ENCODE assay signal across 9 mouse cellular contexts in the genomic region with DNA sequence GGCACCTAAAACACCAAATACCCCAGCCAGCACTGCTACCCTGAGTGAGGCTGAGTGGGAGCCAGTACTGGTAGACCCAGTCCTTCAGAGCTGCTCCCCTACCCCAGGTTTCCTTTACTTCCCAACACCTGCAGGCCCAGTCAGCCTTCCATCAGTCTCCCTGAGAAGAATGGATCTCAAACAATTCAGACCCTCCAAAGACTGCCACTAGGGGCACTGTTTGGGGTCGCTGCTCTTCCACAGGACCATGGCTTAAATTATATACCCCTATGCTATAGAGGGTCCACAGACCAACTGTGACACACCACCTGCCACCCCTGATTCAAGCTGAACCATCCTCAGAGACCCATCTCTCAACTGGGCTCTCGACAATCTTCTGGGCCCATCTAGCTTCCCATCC. TPM values are rescaled to one million over a fixed set of nuclear protein-coding genes. Genes with fewer than 3 reads are reported as not detected.
DNase-seq lines count a peak whose midpoint lies in the region; ATAC-seq and TF ChIP-seq lines count a peak whose summit lies in the region.
"Had no signal": no experiment of that assay in that cellular context is flagged by ENCODE, and none has a peak within 500 bp of the region (broad histone marks: within the 10 kb centered on the region; RNA-seq: fewer than 3 reads in every experiment).

No protein-coding gene starts in this region.

- no peak overlapping the region for H3K4me3 ChIP-seq in kidney, embryonic 16.5 days (ENCODE audit: low read length)
- 0 out of 2 replicates have a peak overlapping the region, but pooled peaks have one; percentile 8 for H3K4me3 ChIP-seq in brown adipose tissue, adult 24 weeks (ENCODE audit: insufficient read depth, low read depth, low read length)
- H3K4me3 ChIP-seq in limb, embryonic 12.5 days (replicated peaks): 0 out of 2 replicates have a peak overlapping the region, but pooled peaks have one; percentile 7
- no peak overlapping the region for H3K4me3 ChIP-seq in small intestine, adult 2 months (ENCODE audit: low read depth, low read length)

- H3K4me2 ChIP-seq in kidney, embryonic 16.5 days (replicated peaks; ENCODE audit: low read depth, low read length): no peak overlapping the region
- H3K4me2 ChIP-seq in limb, embryonic 12.5 days: peak overlapping the region; percentile 91; the same call in 1 of the 2 replicates

- WGBS in kidney, embryonic 16.5 days: 46% methylated on average over 2 of the region's 2 CpGs
- 50% methylated on average over 2 of the region's 2 CpGs for WGBS in limb, embryonic 12.5 days
- 63% methylated on average over 2 of the region's 2 CpGs for WGBS in small intestine, adult 2 months

- H3K9me3 ChIP-seq in kidney, embryonic 16.5 days (ENCODE audit: low read length): no peaks in the 10 kb centered on the region
- no peaks in the 10 kb centered on the region for H3K9me3 ChIP-seq in limb, embryonic 12.5 days

- peaks cover 37% of the 10 kb centered on the region for H3K4me1 ChIP-seq in kidney, embryonic 16.5 days (ENCODE audit: insufficient read depth, low read length)
- H3K4me1 ChIP-seq in brown adipose tissue, adult 24 weeks (ENCODE audit: control insufficient read depth, insufficient read depth, insufficient read length, low read length): peaks cover 46% of the 10 kb centered on the region
- peaks cover 38% of the 10 kb centered on the region for H3K4me1 ChIP-seq in limb, embryonic 12.5 days (replicated peaks)
- peaks cover 44% of the 10 kb centered on the region for H3K4me1 ChIP-seq in small intestine, adult 2 months (ENCODE audit: control insufficient read depth, insufficient read depth, insufficient read length, low read length)

- TF ChIP-seq CTCF in small intestine, adult 2 months (IDR thresholded peaks at IDR 0.05; ENCODE audit: extremely low read depth, insufficient read length, insufficient replicate concordance, low read depth, low read length): peak; percentile 49; the same call in 1 of the 2 replicates

- no peaks in the 10 kb centered on the region for H3K27me3 ChIP-seq in kidney, embryonic 16.5 days (ENCODE audit: insufficient read depth, low read length)
- H3K27me3 ChIP-seq in limb, embryonic 12.5 days: no peaks in the 10 kb centered on the region
- H3K27me3 ChIP-seq in small intestine, adult 2 months (ENCODE audit: control insufficient read depth, insufficient read depth, low read length): no peaks in the 10 kb centered on the region

- H3K27ac ChIP-seq in kidney, embryonic 16.5 days (ENCODE audit: low read length): no peak overlapping the region
- no peak overlapping the region for H3K27ac ChIP-seq in brown adipose tissue, adult 24 weeks (replicated peaks; ENCODE audit: low read depth, low read length)
- no peak overlapping the region for H3K27ac ChIP-seq in limb, embryonic 12.5 days
- no peak overlapping the region for H3K27ac ChIP-seq in small intestine, adult 2 months (ENCODE audit: insufficient read depth, low read depth, low read length)

- no peak overlapping the region for H3K9ac ChIP-seq in kidney, embryonic 16.5 days (replicated peaks; ENCODE audit: low read length)
- H3K9ac ChIP-seq in limb, embryonic 12.5 days (replicated peaks): 0 out of 2 replicates have a peak overlapping the region, but pooled peaks have one; percentile 18

- ATAC-seq in kidney, embryonic 16.5 days (ENCODE audit: low FRiP score, low TSS enrichment): no peak
- no peak for ATAC-seq in limb, embryonic 12.5 days (ENCODE audit: insufficient number of reproducible peaks, insufficient read depth, low FRiP score, low TSS enrichment, low read depth)
- ATAC-seq in erythroid progenitor cell, adult 5-6 weeks (replicated peaks; ENCODE audit: low FRiP score, poor library complexity, severe bottlenecking): no peak

- peak; percentile 33 to 53 for DNase-seq in kidney, postnatal 4 days
- DNase-seq in cerebellum, postnatal 4 days (ENCODE audit: low spot score in 2 of 2): no peak
- DNase-seq in right cerebral cortex, postnatal 14 days: no peak

- peaks cover 11% of the 10 kb centered on the region for H3K36me3 ChIP-seq in kidney, embryonic 16.5 days (ENCODE audit: insufficient read depth, low read length)
- H3K36me3 ChIP-seq in limb, embryonic 12.5 days: peaks cover 48% of the 10 kb centered on the region
- peaks cover 2% of the 10 kb centered on the region; the same call in 1 of the 2 replicates for H3K36me3 ChIP-seq in small intestine, adult 2 months (ENCODE audit: control insufficient read depth, insufficient read depth, low read length)

- TF ChIP-seq POLR2A in small intestine, adult 2 months (IDR thresholded peaks at IDR 0.05; ENCODE audit: low read depth, low read length): no peak

RNA-seq across cellular contexts. Expression of a gene that starts 3.9 kb away (rescaled TPM):
- polyA plus RNA-seq in kidney, embryonic 16.5 days (2015; fragmentation: Nextera tagmentation; extraction: Ambion mirVana): 21.9 and 23.9 TPM in 2 replicates
- polyA plus RNA-seq in brown adipose tissue, adult 24 weeks (2012; ENCODE audit: insufficient read depth, insufficient read length, missing spikeins): 35.9 and 48.9 TPM in 2 replicates
- polyA plus RNA-seq in limb, embryonic 12.5 days (2016; fragmentation: Nextera tagmentation; extraction: Ambion mirVana): 33.2 and 39.7 TPM in 2 replicates
- 57.9 and 115 TPM in 2 replicates for polyA plus RNA-seq in small intestine, adult 2 months (2012; rRNA removed)
- total RNA-seq in erythroid progenitor cell, adult 5-6 weeks (2015; ENCODE audit: low replicate concordance): 51.1 and 51.5 TPM in 2 replicates
- total RNA-seq in erythroid progenitor cell, adult 5-6 weeks (2017; ENCODE audit: low replicate concordance): 54.5 and 74.7 TPM in 2 replicates

RNA-seq across cellular contexts. Expression of a gene that starts 18.1 kb away (rescaled TPM):
- 0.46 and 0.71 TPM in 2 replicates for polyA plus RNA-seq in kidney, embryonic 16.5 days (2015; fragmentation: Nextera tagmentation; extraction: Ambion mirVana)
- polyA plus RNA-seq in brown adipose tissue, adult 24 weeks (2012; ENCODE audit: insufficient read depth, insufficient read length, missing spikeins): 0.67 and 0.75 TPM in 2 replicates
- polyA plus RNA-seq in limb, embryonic 12.5 days (2016; fragmentation: Nextera tagmentation; extraction: Ambion mirVana): 0.38 and 0.61 TPM in 2 replicates
- 3.0 and 3.7 TPM in 2 replicates for polyA plus RNA-seq in small intestine, adult 2 months (2012; rRNA removed)
- not detected in 2 replicates for total RNA-seq in erythroid progenitor cell, adult 5-6 weeks (2015; ENCODE audit: low replicate concordance)
- total RNA-seq in erythroid progenitor cell, adult 5-6 weeks (2017; ENCODE audit: low replicate concordance): 1.7 TPM in 1 of 2 replicates, not detected in the other

RNA-seq across cellular contexts. Expression of a gene that starts 18.4 kb away (rescaled TPM):
- 169 and 183 TPM in 2 replicates for polyA plus RNA-seq in kidney, embryonic 16.5 days (2015; fragmentation: Nextera tagmentation; extraction: Ambion mirVana)
- polyA plus RNA-seq in brown adipose tissue, adult 24 weeks (2012; ENCODE audit: insufficient read depth, insufficient read length, missing spikeins): 44.2 and 47.4 TPM in 2 replicates
- polyA plus RNA-seq in limb, embryonic 12.5 days (2016; fragmentation: Nextera tagmentation; extraction: Ambion mirVana): 167 and 170 TPM in 2 replicates
- 85.5 and 146 TPM in 2 replicates for polyA plus RNA-seq in small intestine, adult 2 months (2012; rRNA removed)
- 78.9 and 80.1 TPM in 2 replicates for total RNA-seq in erythroid progenitor cell, adult 5-6 weeks (2015; ENCODE audit: low replicate concordance)
- 19.6 and 26.4 TPM in 2 replicates for total RNA-seq in erythroid progenitor cell, adult 5-6 weeks (2017; ENCODE audit: low replicate concordance)

RNA-seq across cellular contexts. Expression of a gene that starts 41.3 kb away (rescaled TPM):
- polyA plus RNA-seq in kidney, embryonic 16.5 days (2015; fragmentation: Nextera tagmentation; extraction: Ambion mirVana): 0.11 and 0.14 TPM in 2 replicates
- polyA plus RNA-seq in brown adipose tissue, adult 24 weeks (2012; ENCODE audit: insufficient read depth, insufficient read length, missing spikeins): not detected in 2 replicates
- polyA plus RNA-seq in limb, embryonic 12.5 days (2016; fragmentation: Nextera tagmentation; extraction: Ambion mirVana): 0.14 TPM in 1 of 2 replicates, not detected in the other
- polyA plus RNA-seq in small intestine, adult 2 months (2012; rRNA removed): 0.23 and 0.43 TPM in 2 replicates
- total RNA-seq in erythroid progenitor cell, adult 5-6 weeks (2015; ENCODE audit: low replicate concordance): not detected in 2 replicates
- total RNA-seq in erythroid progenitor cell, adult 5-6 weeks (2017; ENCODE audit: low replicate concordance): not detected in 2 replicates
- total RNA-seq: neutrophil, adult 5-6 weeks had no signal

RNA-seq across cellular contexts. Expression of a gene that starts 45.3 kb away (rescaled TPM):
- 52.6 and 55.8 TPM in 2 replicates for polyA plus RNA-seq in kidney, embryonic 16.5 days (2015; fragmentation: Nextera tagmentation; extraction: Ambion mirVana)
- polyA plus RNA-seq in brown adipose tissue, adult 24 weeks (2012; ENCODE audit: insufficient read depth, insufficient read length, missing spikeins): 9.6 and 17.9 TPM in 2 replicates
- polyA plus RNA-seq in limb, embryonic 12.5 days (2016; fragmentation: Nextera tagmentation; extraction: Ambion mirVana): 77.4 and 78.4 TPM in 2 replicates
- 91.6 and 184 TPM in 2 replicates for polyA plus RNA-seq in small intestine, adult 2 months (2012; rRNA removed)
- total RNA-seq in erythroid progenitor cell, adult 5-6 weeks (2015; ENCODE audit: low replicate concordance): 12.3 and 14.3 TPM in 2 replicates
- 19.9 and 45.4 TPM in 2 replicates for total RNA-seq in erythroid progenitor cell, adult 5-6 weeks (2017; ENCODE audit: low replicate concordance)

Comparison
In these comparisons a context has a peak if more than half of its experiments do, and no peak if none do; other contexts are left out.
1. DNase-seq: peak in kidney, postnatal 4 days (2 of 2); none in cerebellum, postnatal 4 days (0 of 2) and right cerebral cortex, postnatal 14 days (single experiment).
2. H3K4me3 ChIP-seq: peak in brown adipose tissue, adult 24 weeks (single experiment) and limb, embryonic 12.5 days (single experiment); none in kidney, embryonic 16.5 days (single experiment) and small intestine, adult 2 months (single experiment).